Mouse (Mus musculus) hindbrain, embryonic 13.5 days (tissue): ENCODE data around the gene Fzr1. TPM values are rescaled to one million over a fixed set of nuclear protein-coding genes. Genes with fewer than 3 reads are reported as not detected.

Source experiments
- ATAC-seq: fragments of 200-750 bp; cut with Nextera tagmentation; 2 replicates; pipeline ENCODE4 v1.8.0; 2017; ENCODE audit warnings: moderate TSS enrichment; ENCODE audit not compliant: low FRiP score
- H3K27ac ChIP-seq: fragments of 300-500 bp; sonication (generic); 2 replicates; pipeline ENCODE4 v1.5.1; 2015; ENCODE audit warnings: inconsistent platforms, mild to moderate bottlenecking, moderate library complexity
- H3K27me3 ChIP-seq: fragments of 300-500 bp; sonication (generic); 2 replicates; pipeline ENCODE4 v1.6.1; 2015; ENCODE audit warnings: mild to moderate bottlenecking, inconsistent platforms
- H3K36me3 ChIP-seq: fragments of 300-500 bp; sonication (generic); 2 replicates; pipeline ENCODE4 v1.6.1; 2015; ENCODE audit warnings: mild to moderate bottlenecking, inconsistent platforms
- H3K4me1 ChIP-seq: fragments of 300-500 bp; sonication (generic); replicated peaks from 2 replicates; pipeline ENCODE4 v1.6.1; 2015; ENCODE audit warnings: inconsistent platforms
- H3K4me2 ChIP-seq: fragments of 300-500 bp; sonication (generic); 2 replicates; pipeline ENCODE4 v1.6.1; 2015; ENCODE audit warnings: inconsistent platforms, mild to moderate bottlenecking, moderate library complexity
- H3K4me3 ChIP-seq: fragments of 300-500 bp; sonication (generic); 2 replicates; pipeline ENCODE4 v1.5.1; 2015; ENCODE audit warnings: mild to moderate bottlenecking, inconsistent platforms
- H3K9ac ChIP-seq: fragments of 300-500 bp; sonication (generic); 2 replicates; pipeline ENCODE4 v1.6.1; 2015; ENCODE audit warnings: mild to moderate bottlenecking, inconsistent platforms
- H3K9me3 ChIP-seq: fragments of 300-500 bp; sonication (generic); 2 replicates; pipeline ENCODE4 v1.6.1; 2016; ENCODE audit warnings: inconsistent platforms
- WGBS: fragments of 180-500 bp; shearing (Covaris S2); methylation state at CpG from one replicate; pipeline ENCODE4 v1.1.7; 2015; 5-methylcytosine and 5-hydroxymethylcytosine counted together
- polyA plus RNA-seq: library from polyadenylated mRNA; unstranded; fragments of >200 nt; fragmentation: Nextera tagmentation; extraction: Ambion mirVana; gene quantifications from 2 replicates; pipeline ENCODE4 v1.2.1, GENCODE M21; 2015

Fzr1 gene
- polyA plus RNA-seq, 1 experiment from 2014 or later = 121 TPM

DNA sequence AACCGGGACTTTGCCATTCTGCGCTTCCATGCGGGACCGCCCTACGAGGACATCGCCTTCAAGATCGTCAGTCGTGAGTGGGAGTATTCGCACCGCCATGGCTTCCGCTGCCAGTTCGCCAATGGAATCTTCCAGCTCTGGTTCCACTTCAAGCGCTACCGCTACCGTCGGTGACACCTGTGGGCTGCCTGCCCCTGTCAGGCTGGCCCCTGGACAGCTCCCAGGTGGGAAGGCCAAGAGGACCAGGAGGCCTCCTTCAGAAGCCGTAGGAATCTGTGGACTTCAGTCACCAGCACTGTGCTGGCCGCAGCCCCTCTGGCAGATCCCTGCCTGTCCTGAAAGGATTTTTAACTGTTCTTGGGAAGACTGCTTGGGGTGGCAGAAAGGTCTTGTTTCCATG is 52.5 kb downstream of the Fzr1 start:
- H3K36me3 ChIP-seq = peaks cover 61% of the 10 kb centered on the region
- WGBS = 95% methylated on average over 18 of the region's 18 CpGs
- H3K4me1 ChIP-seq = peaks cover 19% of the 10 kb centered on the region
- no peak for ATAC-seq
- no peak overlapping the region for H3K4me3 ChIP-seq
- H3K9me3 ChIP-seq = no peaks in the 10 kb centered on the region
- H3K9ac ChIP-seq = no peak overlapping the region
- peaks cover 6% of the 10 kb centered on the region for H3K27me3 ChIP-seq
- no peak overlapping the region for H3K27ac ChIP-seq
- H3K4me2 ChIP-seq = no peak overlapping the region

DNA sequence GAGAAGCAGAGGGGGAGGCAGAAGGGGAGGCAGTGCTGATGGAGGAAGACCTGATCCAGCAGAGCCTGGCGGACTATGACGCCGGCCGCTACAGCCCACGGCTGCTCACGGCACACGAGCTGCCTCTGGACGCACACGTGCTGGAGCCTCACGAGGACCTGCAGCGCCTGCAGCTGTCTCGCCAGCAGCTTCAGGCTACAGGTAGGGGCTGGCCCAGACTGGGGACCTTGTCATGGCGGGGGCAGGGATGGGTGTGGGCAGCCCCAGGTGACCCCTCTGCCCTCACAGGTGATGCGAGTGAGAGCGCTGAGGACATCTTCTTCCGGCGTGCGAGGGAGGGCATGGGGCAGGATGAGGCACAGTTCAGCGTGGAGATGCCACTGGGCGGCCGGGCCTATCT is 53.1 kb downstream of the Fzr1 start:
- Histone ChIP-seq H3K36me3 (peaks cover 61% of the 10 kb centered on the region), H3K4me3 (no peak overlapping the region), H3K27ac (no peak overlapping the region), H3K4me1 (peaks cover 19% of the 10 kb centered on the region), H3K9ac (no peak overlapping the region), H3K27me3 (0 out of 2 replicates have a peak, but pooled peaks cover under 1% of the 10 kb centered on the region), H3K4me2 (no peak overlapping the region), H3K9me3 (no peaks in the 10 kb centered on the region)
- 94% methylated on average over 21 of the region's 21 CpGs for whole genome bisulfite sequencing
- no peak for ATAC-seq

DNA sequence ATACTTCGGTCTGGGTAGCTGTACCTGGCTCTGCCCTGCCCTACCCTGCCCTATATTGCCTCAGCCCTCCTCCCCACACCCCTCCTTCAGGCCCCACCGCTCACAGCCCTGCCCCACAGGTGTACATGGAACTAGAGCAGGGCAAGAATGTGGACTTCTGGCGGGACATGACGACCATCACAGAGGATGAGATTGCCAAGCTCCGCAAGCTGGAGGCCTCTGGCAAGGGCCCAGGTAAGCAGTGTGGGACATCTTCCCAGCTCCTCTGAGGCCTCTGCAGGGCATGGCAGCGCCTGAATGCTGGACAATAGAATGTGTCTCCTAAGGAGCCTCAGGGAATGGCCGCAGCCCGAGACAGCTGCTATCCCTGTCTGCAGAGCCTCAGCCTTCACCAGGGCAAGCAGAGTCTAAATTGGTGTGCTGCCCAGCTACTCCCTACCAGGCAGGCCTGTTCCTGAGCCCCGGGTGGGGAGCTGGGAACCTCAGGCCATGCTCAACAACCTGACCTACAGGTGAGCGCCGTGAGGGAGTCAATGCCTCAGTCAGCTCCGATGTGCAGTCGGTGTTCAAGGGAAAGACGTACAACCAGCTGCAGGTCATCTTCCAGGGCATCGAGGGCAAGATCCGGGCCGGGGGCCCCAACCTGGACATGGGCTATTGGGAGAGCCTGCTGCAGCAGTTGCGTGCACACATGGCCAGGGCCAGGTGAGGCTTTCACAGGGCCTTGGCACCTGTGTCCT is 54.4 kb downstream of the Fzr1 start:
- no peak overlapping the region for H3K4me3 ChIP-seq
- WGBS = 95% methylated on average over 18 of the region's 18 CpGs
- no peaks in the 10 kb centered on the region for H3K27me3 ChIP-seq
- no peaks in the 10 kb centered on the region for H3K9me3 ChIP-seq
- H3K9ac ChIP-seq = no peak overlapping the region
- H3K27ac ChIP-seq = no peak overlapping the region
- ATAC-seq = no peak
- H3K4me1 ChIP-seq = peaks cover 30% of the 10 kb centered on the region
- peaks cover 62% of the 10 kb centered on the region for H3K36me3 ChIP-seq
- H3K4me2 ChIP-seq = no peak overlapping the region

DNA sequence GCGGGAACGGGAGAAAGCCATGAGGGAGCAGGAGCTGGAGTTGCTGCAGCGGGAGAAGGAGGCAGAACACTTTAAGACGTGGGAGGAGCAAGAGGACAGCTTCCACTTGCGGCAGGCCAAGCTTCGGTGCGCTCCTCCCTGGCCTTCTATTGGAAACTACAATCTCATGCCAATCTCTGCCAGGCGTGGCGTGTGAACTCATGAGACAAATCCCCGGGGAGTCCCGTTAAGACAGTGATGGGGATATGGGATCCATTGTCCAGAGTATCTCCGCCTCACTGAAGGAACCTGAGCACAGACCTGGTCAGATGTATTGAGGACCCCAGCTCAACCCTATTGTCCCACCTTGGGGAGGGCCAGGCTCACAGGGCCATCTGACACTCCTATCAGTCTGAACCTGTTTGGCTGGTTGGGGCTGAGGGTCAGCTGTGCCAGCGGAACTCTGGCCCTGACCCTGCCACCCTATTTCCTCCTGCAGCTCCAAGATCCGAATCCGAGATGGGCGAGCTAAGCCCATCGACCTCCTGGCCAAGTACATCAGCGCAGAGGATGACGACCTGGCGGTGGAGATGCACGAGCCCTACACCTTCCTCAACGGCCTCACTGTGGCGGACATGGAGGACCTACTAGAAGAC is 55.1 kb downstream of the Fzr1 start:
- no peaks in the 10 kb centered on the region for H3K9me3 ChIP-seq
- H3K27me3 ChIP-seq = no peaks in the 10 kb centered on the region
- peaks cover 34% of the 10 kb centered on the region for H3K4me1 ChIP-seq
- H3K9ac ChIP-seq = no peak overlapping the region
- WGBS = 96% methylated on average over 23 of the region's 23 CpGs
- H3K36me3 ChIP-seq = peaks cover 68% of the 10 kb centered on the region
- no peak overlapping the region for H3K27ac ChIP-seq
- no peak overlapping the region for H3K4me2 ChIP-seq
- H3K4me3 ChIP-seq = no peak overlapping the region
- no peak for ATAC-seq

DNA sequence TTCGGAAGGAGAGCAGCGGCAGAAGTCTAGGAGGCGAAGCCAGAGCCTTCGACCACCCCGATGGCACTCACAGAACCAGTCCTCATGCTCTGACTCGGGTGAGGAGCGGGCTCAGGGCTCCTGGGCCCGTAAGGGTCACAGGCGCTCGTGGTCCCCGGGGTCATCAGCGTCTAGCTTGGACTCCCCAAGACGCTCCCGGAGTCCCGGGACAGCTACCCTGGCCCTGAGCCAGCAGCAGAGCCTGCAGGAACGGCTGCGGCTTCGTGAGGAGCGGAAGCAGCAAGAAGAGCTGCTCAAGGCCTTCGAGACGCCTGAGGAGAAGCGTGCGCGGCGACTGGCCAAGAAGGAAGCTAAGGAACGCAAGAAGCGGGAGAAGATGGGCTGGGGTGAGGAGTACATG is 55.9 kb downstream of the Fzr1 start:
- no peak for ATAC-seq
- peak overlapping the region; percentile 74 for H3K4me3 ChIP-seq
- no peak overlapping the region for H3K27ac ChIP-seq
- peaks cover 32% of the 10 kb centered on the region for H3K4me1 ChIP-seq
- H3K9me3 ChIP-seq = no peaks in the 10 kb centered on the region
- H3K36me3 ChIP-seq = peaks cover 68% of the 10 kb centered on the region
- 94% methylated on average over 27 of the region's 27 CpGs for WGBS
- H3K4me2 ChIP-seq = peak overlapping the region; percentile 84
- H3K9ac ChIP-seq = peak overlapping the region; percentile 90
- H3K27me3 ChIP-seq = no peaks in the 10 kb centered on the region

DNA sequence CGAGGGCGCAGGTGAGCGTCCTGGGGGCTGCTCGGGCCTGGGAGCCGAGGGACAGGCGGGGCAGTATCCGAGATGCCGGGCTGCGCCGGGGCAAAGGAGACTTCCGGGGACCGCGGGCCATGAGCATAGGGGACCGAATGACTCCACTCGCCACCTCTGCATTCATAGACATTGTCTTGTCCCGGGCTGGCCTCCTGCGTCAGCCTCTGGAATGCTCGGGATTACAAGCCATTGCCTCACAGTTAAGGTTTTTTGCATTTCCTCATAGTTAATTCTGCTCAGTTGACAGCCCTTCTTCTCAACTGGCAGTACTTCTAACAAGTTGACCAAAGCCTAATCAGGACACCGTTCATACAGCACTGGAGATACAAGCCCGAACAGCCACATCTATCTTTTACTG is 56.9 kb downstream of the Fzr1 start:
- peak overlapping the region; percentile 84 for H3K4me2 ChIP-seq
- WGBS = 3% methylated on average over 20 of the region's 20 CpGs
- H3K4me3 ChIP-seq = peak overlapping the region; percentile 74
- no peaks in the 10 kb centered on the region for H3K27me3 ChIP-seq
- peak; percentile 0; the same call in 1 of the 2 replicates for ATAC-seq
- H3K36me3 ChIP-seq = peaks cover 66% of the 10 kb centered on the region
- H3K27ac ChIP-seq = peak overlapping the region; percentile 90
- peak overlapping the region; percentile 90 for H3K9ac ChIP-seq
- no peaks in the 10 kb centered on the region for H3K9me3 ChIP-seq
- peaks cover 42% of the 10 kb centered on the region for H3K4me1 ChIP-seq

DNA sequence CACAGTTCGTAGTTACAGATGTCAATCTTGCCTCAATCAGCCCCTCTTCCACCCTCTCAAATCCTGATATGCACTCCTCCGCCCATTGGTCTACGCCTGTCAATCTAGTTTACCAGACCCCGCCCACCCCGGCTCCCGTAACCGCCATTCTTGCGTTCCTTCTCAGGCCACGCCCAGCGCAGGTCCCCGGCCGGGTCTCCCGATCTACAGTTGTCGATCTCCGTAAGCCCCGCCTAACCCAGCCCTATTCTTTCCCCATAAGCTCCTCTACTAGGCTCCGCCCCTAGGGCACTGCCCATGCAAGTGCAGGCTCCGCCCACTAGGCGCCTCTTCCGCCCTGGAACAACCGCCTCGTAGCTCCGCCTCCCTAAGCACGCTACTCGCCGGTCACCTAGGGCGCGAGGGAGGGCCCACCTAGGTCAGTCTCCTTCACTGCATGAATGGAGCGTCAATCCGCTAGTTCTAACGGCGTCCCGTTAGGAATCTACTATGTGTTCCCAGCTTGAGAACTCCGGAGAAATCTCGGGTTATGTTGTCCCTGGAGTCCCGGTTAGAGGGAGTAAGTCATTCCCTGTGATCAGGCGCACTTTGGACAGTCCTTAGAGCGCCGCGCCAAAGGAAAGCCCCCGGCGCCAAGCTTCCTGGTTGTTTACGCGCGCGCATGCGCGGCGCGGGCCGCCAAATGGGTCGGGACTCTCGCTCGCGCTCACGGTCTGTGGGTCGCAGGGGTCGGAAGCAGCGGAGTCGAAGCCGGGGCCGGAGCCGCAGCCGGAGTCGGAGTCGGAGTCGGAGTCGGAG is 57.6 kb downstream of the Fzr1 start, which contains the start of gene Cactin:
Cactin (plus strand) TSS at position 554 of the 798 bp plus-strand sequence.
- H3K4me3 ChIP-seq = peak within 1 kb of the TSS; percentile 74
- peak within 1 kb of the TSS; percentile 90 for H3K9ac ChIP-seq
- ATAC-seq = peak; percentile 93
- under 1% methylated on average over 68 of the region's 68 CpGs for WGBS
- H3K4me1 ChIP-seq = peaks cover 45% of the 10 kb centered on the region
- H3K27ac ChIP-seq = peak within 1 kb of the TSS; percentile 90
- H3K4me2 ChIP-seq = peak within 1 kb of the TSS; percentile 84
- no peaks in the 10 kb centered on the region for H3K27me3 ChIP-seq
- no peaks in the 10 kb centered on the region for H3K9me3 ChIP-seq
- peaks cover 66% of the 10 kb centered on the region for H3K36me3 ChIP-seq

DNA sequence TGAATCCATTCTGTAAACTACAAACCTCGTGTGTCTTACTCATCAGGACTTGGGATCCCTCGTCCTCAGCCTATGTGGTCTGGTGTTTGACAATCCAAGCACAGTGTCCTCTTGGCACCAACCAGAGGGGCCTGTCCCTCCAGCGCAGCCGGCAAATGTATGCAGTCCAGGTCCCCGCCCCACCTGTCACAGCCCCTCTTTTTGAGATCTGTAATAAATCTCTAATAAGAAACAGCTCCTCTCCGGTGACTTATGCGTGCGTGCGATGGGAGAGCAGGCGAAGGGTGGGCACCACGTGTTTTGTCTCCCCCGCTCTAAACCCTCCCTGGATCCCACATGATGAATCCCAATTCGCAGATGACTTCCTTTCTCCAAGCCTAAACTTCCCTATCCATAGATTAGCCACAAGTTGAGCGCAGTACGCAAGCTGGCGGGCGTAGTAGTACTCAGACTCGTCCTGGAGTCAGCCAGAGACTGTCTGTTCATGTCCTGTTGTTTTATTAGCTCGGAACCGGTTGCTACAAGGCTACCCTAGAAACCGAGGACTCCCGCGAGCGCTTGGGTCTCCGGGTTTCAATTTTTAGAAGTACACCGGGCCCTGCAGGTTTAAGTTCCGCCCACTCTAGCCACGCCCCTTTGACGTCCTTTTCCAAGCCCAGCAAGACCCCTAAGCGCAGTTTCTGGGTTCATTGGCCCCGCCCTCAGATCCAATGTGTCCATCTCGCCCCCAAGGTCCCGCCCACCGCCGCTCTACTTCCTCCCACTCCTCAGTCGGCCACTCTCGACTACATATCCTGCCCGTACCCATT is 58.4 kb downstream of the Fzr1 start:
- peaks cover 66% of the 10 kb centered on the region for H3K36me3 ChIP-seq
- H3K27ac ChIP-seq = peak overlapping the region; percentile 90
- WGBS = 2% methylated on average over 38 of the region's 38 CpGs
- no peaks in the 10 kb centered on the region for H3K27me3 ChIP-seq
- peak overlapping the region; percentile 74 for H3K4me3 ChIP-seq
- H3K4me2 ChIP-seq = peak overlapping the region; percentile 84
- H3K9ac ChIP-seq = peak overlapping the region; percentile 67
- H3K4me1 ChIP-seq = peaks cover 45% of the 10 kb centered on the region
- peak; percentile 0 for ATAC-seq
- no peaks in the 10 kb centered on the region for H3K9me3 ChIP-seq

DNA sequence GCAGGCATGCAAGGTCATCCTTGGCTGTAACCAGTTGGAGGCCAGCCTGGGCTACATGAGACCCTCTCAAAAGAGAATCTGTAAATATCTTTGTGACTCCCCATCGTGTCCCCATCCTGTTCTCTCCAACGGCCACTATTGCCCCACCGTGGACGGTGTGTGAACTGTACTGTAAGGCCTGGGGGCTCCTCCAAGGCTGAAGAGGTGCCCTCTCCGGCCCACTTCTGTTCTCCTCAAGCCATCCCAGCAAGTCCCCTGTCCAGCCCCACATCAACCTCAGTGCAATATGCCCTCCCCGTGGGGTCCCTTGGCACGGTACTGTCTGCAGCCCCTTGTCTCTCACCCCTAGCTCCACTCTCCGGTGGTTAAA is 59.0 kb downstream of the Fzr1 start:
- H3K36me3 ChIP-seq = peaks cover 66% of the 10 kb centered on the region
- no peaks in the 10 kb centered on the region for H3K27me3 ChIP-seq
- peak overlapping the region; percentile 84 for H3K4me2 ChIP-seq
- H3K9ac ChIP-seq = peak overlapping the region; percentile 67
- peak overlapping the region; percentile 74 for H3K4me3 ChIP-seq
- WGBS = 38% methylated on average over 8 of the region's 8 CpGs
- no peaks in the 10 kb centered on the region for H3K9me3 ChIP-seq
- peak overlapping the region; percentile 90 for H3K27ac ChIP-seq
- H3K4me1 ChIP-seq = peaks cover 45% of the 10 kb centered on the region
- ATAC-seq = no peak

DNA sequence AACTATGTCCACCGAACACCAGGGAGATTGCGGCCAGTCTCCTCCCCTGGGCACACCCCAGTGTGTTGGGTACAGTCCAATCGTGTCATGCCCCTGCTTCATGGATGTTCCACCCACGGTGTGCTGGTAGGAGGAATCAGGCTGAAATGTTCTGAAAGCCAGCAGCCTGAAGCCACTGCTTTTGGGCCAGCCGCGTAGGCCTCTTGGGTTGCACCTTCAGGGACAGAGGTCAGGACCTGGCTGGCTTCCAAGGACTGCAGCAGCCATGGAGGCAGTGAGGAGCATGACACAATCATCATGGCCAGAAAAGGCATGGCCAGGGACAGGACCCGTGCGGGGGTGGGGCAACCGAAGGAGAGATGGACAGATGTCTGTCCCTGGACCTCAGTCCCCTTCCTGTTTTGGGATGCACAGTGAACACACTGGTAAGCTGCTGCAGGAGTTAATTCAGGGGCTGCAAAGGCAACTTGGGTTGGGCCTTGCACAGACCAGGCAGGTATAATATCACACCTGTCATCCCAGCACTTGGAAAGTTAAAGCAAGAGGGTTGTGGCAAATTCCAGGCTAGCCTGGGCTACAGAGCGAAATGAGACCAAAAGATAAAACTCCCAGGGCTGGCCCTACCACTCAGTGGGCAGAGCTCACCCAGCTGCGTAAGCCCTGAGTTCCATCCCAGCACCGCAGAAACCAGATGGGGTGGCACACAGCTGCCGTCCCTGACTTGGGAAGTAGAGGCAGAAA is 59.6 kb downstream of the Fzr1 start:
- ATAC-seq = no peak
- Histone ChIP-seq H3K27me3 (no peaks in the 10 kb centered on the region), H3K9me3 (no peaks in the 10 kb centered on the region), H3K4me1 (peaks cover 45% of the 10 kb centered on the region), H3K9ac (peak overlapping the region; percentile 67), H3K4me3 (peak overlapping the region; percentile 74; the same call in 1 of the 2 replicates), H3K36me3 (peaks cover 66% of the 10 kb centered on the region), H3K27ac (no peak overlapping the region), H3K4me2 (peak overlapping the region; percentile 84; the same call in 1 of the 2 replicates)
- WGBS = 90% methylated on average over 13 of the region's 13 CpGs

DNA sequence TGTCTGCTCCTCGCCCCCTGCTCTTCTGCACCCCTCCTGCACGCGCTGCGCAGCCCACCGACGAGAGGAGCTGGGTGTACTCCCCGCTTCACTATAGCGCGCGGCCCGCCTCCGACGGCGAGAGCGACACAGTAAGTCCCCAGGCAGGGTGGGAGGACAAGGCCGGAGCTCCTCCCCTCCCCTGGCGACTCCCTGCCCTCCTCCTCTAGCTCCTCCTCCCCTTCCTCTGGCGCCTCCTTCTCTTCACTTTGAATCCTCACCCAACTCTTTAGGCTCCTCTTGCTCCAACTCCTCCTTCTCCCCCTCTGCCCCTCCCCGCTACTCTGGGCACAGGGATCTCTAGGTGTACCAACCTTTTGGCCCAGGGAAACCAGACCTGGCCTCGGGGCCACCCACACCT is 61.0 kb downstream of the Fzr1 start:
- H3K9ac ChIP-seq = peak overlapping the region; percentile 43
- H3K4me2 ChIP-seq = peak overlapping the region; percentile 30
- H3K4me1 ChIP-seq = peaks cover 38% of the 10 kb centered on the region
- no peak for ATAC-seq
- no peak overlapping the region for H3K4me3 ChIP-seq
- 17% methylated on average over 20 of the region's 20 CpGs for WGBS
- H3K27ac ChIP-seq = no peak overlapping the region
- H3K9me3 ChIP-seq = no peaks in the 10 kb centered on the region
- peaks cover 66% of the 10 kb centered on the region for H3K36me3 ChIP-seq
- no peaks in the 10 kb centered on the region for H3K27me3 ChIP-seq
